Mouse (Mus musculus): ENCODE measurements at regions not wholly inside any gene's neighbourhood (a gene's known extent, or its start where the extent isn't known, plus 50 kb on each side); places are given as distances from the start of the nearest gene placed in this dataset.
"Not testable (repeated sequence)": the region's sequence is repeated elsewhere in the genome, so short reads cannot be mapped to it uniquely, and the experiment has no call there.

DNA sequence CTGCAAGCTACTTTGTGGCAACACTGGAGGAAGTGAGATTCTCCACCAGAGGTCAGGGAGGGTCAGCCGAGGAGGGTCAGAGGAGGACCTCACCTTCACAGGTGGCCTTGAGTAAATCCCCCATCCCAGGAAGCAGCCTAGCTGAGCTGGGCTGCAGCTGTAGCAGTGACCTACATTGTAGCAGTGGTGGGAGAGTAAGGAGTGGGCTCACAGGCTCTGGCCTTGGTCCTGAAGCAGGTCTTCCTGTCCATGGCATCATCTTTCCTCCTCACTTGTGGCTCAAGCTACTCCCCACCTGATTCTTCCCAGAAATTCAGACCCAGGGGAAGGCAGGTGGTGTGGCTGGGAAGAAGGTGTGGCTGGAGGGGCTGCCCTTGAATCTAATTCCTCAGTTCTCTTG, 84.3 kb downstream of the 1810013L24Rik start:
- H3K4me3 ChIP-seq (ENCODE audit: insufficient read depth in 1 of 2, low read depth in 1 of 2, low read length in 2 of 2, poor library complexity in 1 of 2, severe bottlenecking in 1 of 2); H3K36me3 ChIP-seq (ENCODE audit: control insufficient read depth, insufficient read depth, low read length, poor library complexity, severe bottlenecking); DNase-seq (ENCODE audit: low read depth, low spot score); H3K9me3 ChIP-seq (ENCODE audit: control insufficient read depth, insufficient read depth, low read depth, low read length); H3K4me1 ChIP-seq (ENCODE audit: control insufficient read depth in 2 of 2, insufficient read depth in 2 of 2, low read length in 2 of 2, poor library complexity in 1 of 2); H3K27ac ChIP-seq (ENCODE audit: insufficient read depth, low read depth, low read length, poor library complexity, severe bottlenecking); in situ Hi-C loops (cut with MboI; ENCODE audit: low sequenced_read_pairs in 2 of 2, unreplicated experiment in 2 of 2); H3K9ac ChIP-seq (ENCODE audit: insufficient read depth, low read depth, low read length, poor library complexity, severe bottlenecking): not testable (repeated sequence)

DNA sequence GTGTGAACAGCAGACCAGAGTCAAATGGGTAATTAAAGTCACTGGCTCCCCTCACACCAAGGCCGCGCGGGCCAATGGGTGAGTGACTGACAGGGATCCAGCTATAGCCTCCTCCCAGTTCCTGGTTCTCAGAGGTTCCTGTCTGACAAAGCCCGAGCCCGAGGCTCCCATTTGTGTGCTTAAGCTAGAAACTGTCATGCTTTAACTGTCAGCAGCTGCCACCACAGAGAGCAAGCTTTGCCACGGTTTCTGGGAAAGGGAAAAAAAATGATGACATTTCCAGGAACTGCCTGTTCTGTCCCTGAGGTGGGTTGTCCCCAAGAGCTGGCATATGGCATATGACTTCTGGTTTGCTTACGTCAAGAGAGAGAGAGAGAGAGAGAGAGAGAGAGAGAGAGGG, 86.2 kb downstream of the 1810013L24Rik start:
- H3K4me1 ChIP-seq (ENCODE audit: control insufficient read depth in 2 of 2, insufficient read depth in 2 of 2, low read length in 2 of 2, poor library complexity in 1 of 2), result no peaks in the 10 kb centered on the region
- in situ Hi-C loops (cut with MboI; ENCODE audit: low sequenced_read_pairs in 2 of 2, unreplicated experiment in 2 of 2), result no loop called here
- no peaks in the 10 kb centered on the region for H3K36me3 ChIP-seq (ENCODE audit: control insufficient read depth, insufficient read depth, low read length, poor library complexity, severe bottlenecking)
- DNase-seq (ENCODE audit: low read depth, low spot score), result no peak
- TF ChIP-seq CHD2 (IDR thresholded peaks at IDR 0.05; ENCODE audit: low read depth, low read length), result no peak
- H3K27ac ChIP-seq (ENCODE audit: insufficient read depth, low read depth, low read length, poor library complexity, severe bottlenecking), result no peak overlapping the region
- no peaks in the 10 kb centered on the region for H3K9me3 ChIP-seq (ENCODE audit: control insufficient read depth, insufficient read depth, low read depth, low read length)
- H3K9ac ChIP-seq (ENCODE audit: insufficient read depth, low read depth, low read length, poor library complexity, severe bottlenecking), result no peak overlapping the region
- H3K4me3 ChIP-seq (ENCODE audit: insufficient read depth in 1 of 2, low read depth in 1 of 2, low read length in 2 of 2, poor library complexity in 1 of 2, severe bottlenecking in 1 of 2), result no peak overlapping the region

DNA sequence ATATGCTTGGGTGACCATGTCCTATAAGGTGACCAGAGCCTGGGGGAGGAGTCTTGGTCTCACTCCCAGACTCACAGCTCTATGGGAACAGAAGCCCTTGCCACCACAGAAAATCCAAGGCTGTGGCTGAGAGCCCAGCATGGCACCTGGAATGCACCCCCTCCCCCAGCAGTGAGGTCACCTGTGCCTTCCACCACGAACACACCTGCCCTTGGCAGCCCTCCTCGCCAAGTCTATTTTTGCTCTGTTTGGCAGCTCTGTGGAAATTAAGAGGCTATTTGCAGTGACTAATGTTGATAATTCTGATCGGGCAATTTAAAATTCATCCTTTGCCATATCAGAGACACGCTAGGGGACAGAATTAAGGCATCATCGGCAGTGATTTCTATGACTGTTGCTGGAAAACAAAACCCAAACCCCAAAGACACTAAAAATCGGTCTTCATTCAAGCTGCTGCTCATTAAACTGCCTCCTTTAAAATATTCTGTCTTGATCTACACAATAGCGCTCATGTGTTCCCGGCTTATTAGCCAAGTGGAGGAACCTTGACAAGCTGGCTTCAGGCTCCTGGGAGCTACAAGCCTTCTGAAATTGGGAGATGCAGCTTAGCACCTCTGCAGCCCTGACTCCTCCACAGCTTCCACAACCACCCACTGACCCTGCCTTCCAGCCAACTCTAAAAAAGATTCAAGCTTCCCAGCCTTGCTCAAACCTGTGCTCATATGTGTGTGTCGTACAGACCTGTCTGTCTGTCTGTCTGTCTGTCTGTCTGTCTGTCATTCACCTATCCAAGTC, 89.0 kb downstream of the 1810013L24Rik start:
- no peaks in the 10 kb centered on the region for H3K36me3 ChIP-seq (ENCODE audit: control insufficient read depth, insufficient read depth, low read length, poor library complexity, severe bottlenecking)
- H3K4me3 ChIP-seq (ENCODE audit: insufficient read depth in 1 of 2, low read depth in 1 of 2, low read length in 2 of 2, poor library complexity in 1 of 2, severe bottlenecking in 1 of 2), result no peak overlapping the region
- in situ Hi-C loops (cut with MboI; ENCODE audit: low sequenced_read_pairs in 2 of 2, unreplicated experiment in 2 of 2), result no loop called here
- no peak overlapping the region for H3K9ac ChIP-seq (ENCODE audit: insufficient read depth, low read depth, low read length, poor library complexity, severe bottlenecking)
- no peak for TF ChIP-seq HCFC1 (IDR thresholded peaks at IDR 0.05; ENCODE audit: borderline replicate concordance, insufficient read depth, low read length)
- TF ChIP-seq ZNF384 (IDR thresholded peaks at IDR 0.05; ENCODE audit: low read depth, low read length), result no peak
- no peak for TF ChIP-seq CHD2 (IDR thresholded peaks at IDR 0.05; ENCODE audit: low read depth, low read length)
- TF ChIP-seq ZC3H11A (IDR thresholded peaks at IDR 0.05; ENCODE audit: borderline replicate concordance, low read depth, low read length), result no peak
- no peak for TF ChIP-seq MAFK (IDR thresholded peaks at IDR 0.05; ENCODE audit: insufficient read depth, low read depth, low read length)
- DNase-seq (ENCODE audit: low read depth, low spot score), result no peak
- H3K27ac ChIP-seq (ENCODE audit: insufficient read depth, low read depth, low read length, poor library complexity, severe bottlenecking), result no peak overlapping the region
- no peaks in the 10 kb centered on the region for H3K4me1 ChIP-seq (ENCODE audit: control insufficient read depth in 2 of 2, insufficient read depth in 2 of 2, low read length in 2 of 2, poor library complexity in 1 of 2)
- H3K9me3 ChIP-seq (ENCODE audit: control insufficient read depth, insufficient read depth, low read depth, low read length), result no peaks in the 10 kb centered on the region

DNA sequence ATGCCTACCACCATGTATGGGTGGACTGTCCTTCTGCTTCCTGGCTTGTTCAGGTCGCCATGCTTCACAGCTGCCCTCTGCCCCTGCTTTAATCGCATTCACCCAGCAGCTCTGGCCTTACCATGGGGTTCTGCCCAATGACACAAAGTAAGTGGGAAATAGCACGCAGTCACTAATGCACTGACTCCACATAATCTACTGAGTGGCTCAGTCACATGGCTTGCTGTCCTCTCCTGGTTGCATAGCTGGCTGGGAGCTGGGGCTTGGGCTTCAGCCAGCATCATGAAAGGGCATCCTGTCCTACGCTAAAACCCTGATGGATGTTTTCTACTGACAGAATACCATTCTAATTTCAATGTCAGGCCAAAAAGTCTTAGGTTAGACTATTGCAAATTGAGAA, 94.8 kb downstream of the 1810013L24Rik start:
- TF ChIP-seq HCFC1 (IDR thresholded peaks at IDR 0.05; ENCODE audit: borderline replicate concordance, insufficient read depth, low read length), result no peak
- TF ChIP-seq CHD2 (IDR thresholded peaks at IDR 0.05; ENCODE audit: low read depth, low read length), result no peak
- no peak for TF ChIP-seq MAFK (IDR thresholded peaks at IDR 0.05; ENCODE audit: insufficient read depth, low read depth, low read length)
- no peak for TF ChIP-seq ZNF384 (IDR thresholded peaks at IDR 0.05; ENCODE audit: low read depth, low read length)
- TF ChIP-seq ZC3H11A (IDR thresholded peaks at IDR 0.05; ENCODE audit: borderline replicate concordance, low read depth, low read length), result no peak
- Histone ChIP-seq H3K36me3 (ENCODE audit: control insufficient read depth, insufficient read depth, low read length, poor library complexity, severe bottlenecking) (no peaks in the 10 kb centered on the region), H3K9me3 (ENCODE audit: control insufficient read depth, insufficient read depth, low read depth, low read length) (no peaks in the 10 kb centered on the region), H3K27ac (ENCODE audit: insufficient read depth, low read depth, low read length, poor library complexity, severe bottlenecking) (no peak overlapping the region), H3K4me1 (ENCODE audit: control insufficient read depth in 2 of 2, insufficient read depth in 2 of 2, low read length in 2 of 2, poor library complexity in 1 of 2) (no peaks in the 10 kb centered on the region), H3K9ac (ENCODE audit: insufficient read depth, low read depth, low read length, poor library complexity, severe bottlenecking) (no peak overlapping the region), H3K4me3 (ENCODE audit: insufficient read depth in 1 of 2, low read depth in 1 of 2, low read length in 2 of 2, poor library complexity in 1 of 2, severe bottlenecking in 1 of 2) (no peak overlapping the region)
- in situ Hi-C loops (cut with MboI; ENCODE audit: low sequenced_read_pairs in 2 of 2, unreplicated experiment in 2 of 2), result no loop called here
- no peak for DNase-seq (ENCODE audit: low read depth, low spot score)

DNA sequence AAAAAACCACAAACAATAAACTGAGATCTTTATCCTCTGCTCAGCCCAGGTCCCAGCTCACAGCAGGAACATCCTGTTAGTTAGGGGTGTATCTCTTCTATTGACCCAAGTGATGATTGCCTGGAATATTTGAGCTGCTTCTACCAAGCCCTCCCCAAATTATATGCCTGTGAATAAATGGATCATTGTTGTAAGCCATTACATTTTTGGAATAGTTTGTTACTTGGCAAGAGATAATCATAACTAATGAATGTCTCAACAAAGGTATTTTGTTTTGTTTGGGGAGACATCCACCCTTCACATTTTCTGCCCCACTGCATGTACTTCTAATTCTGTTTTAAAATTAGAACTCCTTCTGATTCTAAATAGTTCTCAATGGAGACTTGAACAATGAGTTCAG, 102.1 kb downstream of the 1810013L24Rik start:
- H3K27ac ChIP-seq (ENCODE audit: insufficient read depth, low read depth, low read length, poor library complexity, severe bottlenecking), result no peak overlapping the region
- peaks cover 2 to 4% of the 10 kb centered on the region in 2 experiments; a peak in 1 of 4 replicates for H3K4me1 ChIP-seq (ENCODE audit: control insufficient read depth in 2 of 2, insufficient read depth in 2 of 2, low read length in 2 of 2, poor library complexity in 1 of 2)
- H3K9me3 ChIP-seq (ENCODE audit: control insufficient read depth, insufficient read depth, low read depth, low read length), result no peaks in the 10 kb centered on the region
- DNase-seq (ENCODE audit: low read depth, low spot score), result no peak
- no peak overlapping the region for H3K9ac ChIP-seq (ENCODE audit: insufficient read depth, low read depth, low read length, poor library complexity, severe bottlenecking)
- H3K36me3 ChIP-seq (ENCODE audit: control insufficient read depth, insufficient read depth, low read length, poor library complexity, severe bottlenecking), result no peaks in the 10 kb centered on the region
- H3K4me3 ChIP-seq (ENCODE audit: insufficient read depth in 1 of 2, low read depth in 1 of 2, low read length in 2 of 2, poor library complexity in 1 of 2, severe bottlenecking in 1 of 2), result no peak overlapping the region
- in situ Hi-C loops (cut with MboI; ENCODE audit: low sequenced_read_pairs in 2 of 2, unreplicated experiment in 2 of 2), result no loop called here
- TF ChIP-seq CHD2 (IDR thresholded peaks at IDR 0.05; ENCODE audit: low read depth, low read length), result no peak
- no peak for TF ChIP-seq MAFK (IDR thresholded peaks at IDR 0.05; ENCODE audit: insufficient read depth, low read depth, low read length)
- no peak for TF ChIP-seq HCFC1 (IDR thresholded peaks at IDR 0.05; ENCODE audit: borderline replicate concordance, insufficient read depth, low read length)
- TF ChIP-seq ZC3H11A (IDR thresholded peaks at IDR 0.05; ENCODE audit: borderline replicate concordance, low read depth, low read length), result no peak
- no peak for TF ChIP-seq ZNF384 (IDR thresholded peaks at IDR 0.05; ENCODE audit: low read depth, low read length)

Measured in ES-E14 (cell line).